Mouse (Mus musculus): ENCODE measurements around the gene Med26.

Gene Med26

DNA sequence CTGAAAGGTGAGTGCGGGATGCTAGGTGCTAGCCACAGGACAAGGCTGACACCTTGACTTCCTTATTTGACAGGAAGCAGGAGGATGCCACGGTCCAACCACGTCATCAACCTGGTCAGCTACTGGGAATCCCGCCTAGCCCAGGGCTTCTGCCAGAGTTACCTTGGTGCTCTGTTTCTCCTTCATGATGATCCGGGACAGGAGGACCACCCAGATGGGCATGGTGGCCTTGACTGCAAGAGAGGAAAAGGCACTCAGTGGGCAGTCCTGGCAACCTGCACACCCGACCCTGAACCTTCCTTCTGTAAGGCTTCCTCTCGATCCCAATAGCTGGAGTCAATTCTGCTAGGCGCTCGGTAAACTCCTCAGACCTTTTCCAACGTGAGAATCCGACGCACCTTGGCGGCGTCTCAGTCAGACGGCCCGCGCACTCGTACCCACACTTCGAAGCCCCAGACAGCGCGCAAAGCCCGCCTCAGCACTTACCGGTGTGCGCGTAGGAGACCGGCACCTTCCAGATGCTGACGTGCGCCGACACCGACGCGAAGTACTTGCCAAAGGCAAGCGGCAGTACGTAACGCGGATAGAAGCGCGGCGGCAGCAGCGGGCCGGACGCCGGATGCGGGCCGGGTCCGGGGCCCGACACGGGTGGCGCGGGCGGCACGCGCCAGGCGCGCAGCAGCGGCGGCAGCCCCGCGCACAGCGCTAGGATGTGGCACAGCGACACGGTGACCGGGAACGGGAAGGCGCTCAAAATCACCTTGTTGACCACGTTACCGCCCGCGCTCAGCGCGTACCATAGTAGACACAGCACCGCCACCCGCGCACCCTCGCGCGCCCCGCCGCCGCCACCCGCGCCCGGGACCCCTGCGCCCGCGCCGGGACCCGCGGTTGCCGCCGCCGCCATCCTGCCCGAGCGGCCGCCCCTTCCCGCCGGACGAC lies 56.1 kb downstream of the Med26 start, which contains the start of gene Slc35e1:
TSS of gene Slc35e1 (minus strand) at position 935 of the 942 bp plus-strand sequence.
- DNase-seq (ENCODE audit: low read depth), result peak; percentile 44

DNA sequence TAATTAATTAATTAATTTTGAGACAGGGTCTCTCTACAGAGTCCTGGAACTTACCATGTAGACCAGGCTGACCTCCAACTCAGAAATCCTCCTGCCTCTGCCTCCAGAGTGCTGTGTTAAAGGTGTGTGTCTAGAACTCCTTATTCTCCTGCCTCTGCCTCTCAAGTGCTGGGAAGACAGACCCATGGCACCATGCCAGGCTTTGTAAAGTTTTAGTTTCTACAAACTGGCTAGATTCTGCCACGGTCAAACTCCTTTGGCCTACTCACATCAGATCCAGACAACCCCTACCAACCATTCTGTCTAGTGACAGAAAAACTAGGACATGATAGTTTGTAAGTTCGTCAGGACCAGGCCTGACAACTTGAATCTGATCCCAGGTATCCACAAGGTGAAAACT lies 57.1 kb downstream of the Med26 start:
- no peak for DNase-seq (ENCODE audit: low read depth)

DNA sequence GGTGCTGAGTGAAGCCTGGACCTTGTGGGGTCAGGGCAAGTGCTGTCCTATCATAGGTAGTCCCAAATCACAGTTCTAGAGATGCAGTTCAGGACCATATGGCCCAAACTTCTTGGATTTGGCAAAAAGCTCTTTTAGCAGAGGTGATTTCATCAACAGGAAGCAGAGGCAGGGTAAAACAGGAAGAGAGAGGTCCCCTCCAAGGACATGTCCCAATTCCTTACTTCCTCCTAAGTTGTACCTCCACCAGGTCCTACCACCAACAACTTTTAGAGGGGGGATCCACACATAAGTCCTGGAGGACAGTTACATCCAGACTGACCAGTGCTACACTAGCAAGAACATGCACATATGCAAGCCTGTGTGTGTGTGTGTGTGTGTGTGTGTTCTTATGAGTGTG lies 61.1 kb downstream of the Med26 start:
- DNase-seq (ENCODE audit: low read depth), result peak; percentile 48

DNA sequence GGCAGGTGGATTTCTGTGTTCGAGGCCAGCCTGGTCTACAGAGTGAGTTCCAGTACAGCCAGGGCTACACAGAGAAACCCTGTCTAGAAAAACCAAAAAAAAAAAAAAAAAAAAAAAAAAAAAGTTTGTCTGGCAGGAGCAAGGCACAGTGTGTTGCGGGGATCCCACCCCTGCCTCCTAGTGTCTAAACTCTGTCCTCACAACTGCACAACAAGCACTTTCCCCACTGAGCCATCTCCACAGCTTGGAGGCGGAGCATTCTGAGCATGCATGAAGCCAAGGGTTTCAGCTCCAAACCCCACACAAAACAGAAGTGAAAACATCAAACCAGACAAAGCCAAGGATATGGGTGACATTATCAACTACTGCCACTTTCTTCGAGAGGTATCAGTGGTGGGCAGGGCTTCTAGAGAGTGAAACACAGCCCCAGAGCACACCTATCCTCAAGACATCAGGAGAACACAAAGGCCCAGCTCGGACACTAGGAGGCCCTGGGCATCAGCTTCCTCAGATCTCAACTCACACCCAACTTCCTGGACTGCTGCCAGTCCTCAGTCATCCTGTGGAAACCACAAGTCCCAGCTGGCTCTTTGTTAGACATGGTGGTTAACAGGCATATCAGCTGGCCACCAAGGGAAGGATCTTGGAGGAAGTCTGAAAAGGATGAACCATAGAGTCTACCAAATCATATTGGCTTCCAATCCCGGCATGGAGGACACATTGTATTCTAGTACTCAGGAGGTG lies 62.4 kb downstream of the Med26 start:
- DNase-seq (ENCODE audit: low read depth), result peak; percentile 95

DNA sequence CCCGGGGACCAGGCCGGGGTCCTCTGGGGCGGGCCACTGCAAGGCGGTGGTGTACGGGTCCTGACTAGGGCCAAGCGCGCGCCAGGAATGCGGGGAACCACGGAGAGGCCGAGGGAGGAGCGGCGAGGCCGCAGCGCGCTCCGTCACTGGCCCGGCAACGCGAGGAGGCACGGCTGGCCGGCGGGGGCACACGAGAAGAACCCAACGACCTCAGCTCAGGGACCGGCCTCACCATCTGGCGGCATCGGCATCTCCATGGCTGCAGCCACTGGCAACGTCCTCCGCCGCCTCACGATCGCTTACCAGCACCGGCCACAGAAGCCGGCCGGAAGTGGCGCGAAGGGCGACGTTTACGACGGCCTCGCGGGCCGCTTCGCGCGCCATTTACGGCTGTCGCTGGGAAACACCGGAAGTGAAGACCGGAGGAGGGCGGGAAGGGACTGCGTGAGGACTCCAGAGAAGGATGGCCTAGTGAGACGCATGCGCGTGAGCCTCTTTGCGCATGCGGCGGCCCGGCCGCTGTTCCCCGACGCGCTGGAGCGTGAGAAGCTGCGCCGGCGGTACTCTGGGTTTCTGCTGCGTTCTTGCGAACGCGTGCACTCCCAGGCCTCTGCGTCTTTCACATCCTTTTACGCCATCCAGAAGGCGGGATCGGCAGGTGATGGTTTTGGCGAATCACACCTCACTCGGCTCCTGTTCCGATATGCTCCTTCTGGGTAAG lies 73.1 kb downstream of the Med26 start, which contains the start of gene Cherp:
TSS of gene Cherp (minus strand) at position 401 of the 721 bp plus-strand sequence.
- peak; percentile 99 for DNase-seq (ENCODE audit: low read depth)

DNA sequence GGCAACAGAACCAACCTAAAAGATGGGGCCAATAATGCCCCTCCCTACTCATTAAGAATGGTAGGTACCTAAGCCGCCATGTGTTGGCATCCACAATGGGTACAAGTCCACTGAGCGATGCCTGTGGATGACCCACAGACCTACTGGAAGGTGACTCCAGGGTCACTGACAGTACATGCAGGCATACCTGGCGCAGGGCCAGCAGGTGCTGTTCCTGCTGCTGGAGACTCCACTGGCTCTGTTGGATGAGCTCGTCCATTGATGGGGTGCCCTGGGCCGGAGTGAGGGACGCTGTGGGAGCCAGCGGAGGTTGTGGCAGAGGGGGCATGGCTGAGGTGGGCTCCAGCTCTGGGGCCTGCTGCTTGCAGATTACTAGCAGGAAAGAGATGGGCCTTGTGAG lies 77.4 kb downstream of the Med26 start:
- no peak for DNase-seq (ENCODE audit: low read depth)

DNA sequence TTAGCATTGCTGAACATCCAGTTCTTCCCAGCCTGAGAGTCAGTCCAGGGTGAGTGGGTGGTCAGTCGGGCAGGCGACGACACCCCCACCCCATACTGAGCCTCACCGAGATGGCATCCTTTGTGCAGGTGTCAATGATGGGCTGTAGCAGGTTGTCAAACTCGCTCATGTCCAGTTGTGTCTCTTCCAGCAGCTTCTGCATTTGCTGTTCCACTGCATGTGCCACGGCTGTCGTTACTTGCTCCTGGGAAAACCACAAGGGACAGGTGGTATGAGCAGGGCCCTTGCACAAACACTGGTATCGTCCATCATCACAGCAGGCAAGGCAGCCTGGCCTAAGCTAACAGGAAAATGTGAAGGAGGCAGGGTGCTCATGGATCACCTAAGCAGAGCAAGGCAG lies 78.1 kb downstream of the Med26 start:
- DNase-seq (ENCODE audit: low read depth), result no peak

DNA sequence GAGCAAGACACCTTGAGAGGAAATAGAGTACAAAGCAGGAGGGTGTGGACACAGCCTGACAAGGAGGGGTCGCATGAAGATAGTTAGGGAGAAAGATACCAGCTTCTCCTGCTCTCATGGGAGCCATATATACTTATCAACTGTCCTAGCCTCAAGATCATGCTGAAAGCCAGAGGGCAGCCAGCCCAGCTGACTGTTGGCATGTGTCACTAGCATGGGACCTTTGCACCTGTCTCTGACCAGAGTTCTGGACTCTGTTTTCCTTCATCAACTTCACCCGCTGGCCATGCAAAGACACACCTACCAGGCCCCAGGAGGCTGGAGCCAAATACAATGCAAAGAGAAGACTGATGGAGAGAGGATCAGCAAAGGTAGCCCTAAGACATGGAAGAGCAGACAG lies 78.8 kb downstream of the Med26 start:
- DNase-seq (ENCODE audit: low read depth), result no peak

DNA sequence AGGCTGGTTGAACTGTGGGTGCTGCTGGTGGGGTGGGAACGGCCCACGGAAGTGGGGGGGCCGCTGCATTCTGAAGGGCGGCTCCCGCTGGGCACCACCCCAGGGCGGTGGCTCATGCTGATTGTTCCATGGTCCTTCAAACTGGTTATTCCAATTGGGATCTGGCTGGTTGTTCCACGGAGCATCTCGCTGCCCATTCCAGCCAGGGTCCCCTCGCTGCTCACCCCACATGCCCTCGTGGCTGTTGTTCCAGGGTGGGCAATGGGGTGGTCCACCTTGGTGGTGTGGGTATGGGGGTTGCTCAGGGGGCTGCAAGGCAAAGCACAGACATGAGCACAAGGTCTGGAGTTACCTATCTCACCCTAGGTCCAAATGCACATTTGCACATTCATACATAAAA lies 83.9 kb downstream of the Med26 start:
- no peak for DNase-seq (ENCODE audit: low read depth)

DNA sequence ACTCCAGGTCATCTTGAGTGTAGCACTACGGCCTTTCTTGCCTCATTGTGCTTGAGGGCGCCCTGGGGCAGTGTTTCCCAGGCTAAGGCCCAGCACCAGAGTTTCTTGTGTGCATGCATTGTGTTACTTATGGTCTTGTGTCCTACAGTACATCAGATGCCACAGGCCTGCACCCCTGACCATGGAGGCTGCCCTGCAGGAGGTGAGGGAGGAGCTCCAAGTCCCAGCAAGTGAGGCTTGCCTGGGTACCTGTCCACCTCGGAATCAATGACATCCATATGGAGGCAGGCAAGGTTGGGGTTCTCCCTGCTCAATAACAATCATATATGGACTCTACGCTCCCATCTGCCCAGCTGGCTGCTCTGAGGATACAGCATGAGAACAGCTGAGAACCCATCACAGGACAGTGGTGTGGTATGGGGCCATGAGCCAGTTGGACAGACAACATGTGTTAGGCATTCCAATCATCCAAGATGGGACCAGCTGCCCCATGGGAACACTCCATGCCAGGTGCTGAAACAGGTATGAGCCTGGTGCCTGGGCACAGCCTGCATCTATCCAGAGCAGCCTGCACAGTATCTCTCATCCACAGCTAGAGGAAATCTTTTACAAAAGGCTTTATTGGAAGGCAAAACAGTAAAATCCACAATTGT lies 88.1 kb downstream of the Med26 start:
- DNase-seq (ENCODE audit: low read depth), result no peak

DNA sequence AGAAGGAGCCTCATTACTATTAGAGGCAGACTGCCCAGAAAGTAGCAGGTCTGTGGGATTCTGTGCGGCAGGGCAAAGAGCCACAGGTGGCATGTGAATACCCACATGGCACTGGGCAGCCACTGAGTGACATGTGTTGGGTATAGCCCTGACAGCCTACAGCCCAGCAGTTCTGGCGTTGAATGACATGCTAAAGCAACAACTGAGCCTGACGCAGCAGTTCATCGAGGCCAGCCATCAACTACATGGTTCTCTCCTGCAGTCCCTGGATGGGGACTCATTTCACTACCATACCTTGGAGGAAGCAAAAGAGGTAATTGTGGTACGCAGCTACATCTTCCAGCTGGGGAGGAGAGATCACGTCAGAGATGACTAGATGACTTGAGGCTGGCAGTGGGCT lies 89.6 kb downstream of the Med26 start:
- no peak for DNase-seq (ENCODE audit: low read depth)

DNA sequence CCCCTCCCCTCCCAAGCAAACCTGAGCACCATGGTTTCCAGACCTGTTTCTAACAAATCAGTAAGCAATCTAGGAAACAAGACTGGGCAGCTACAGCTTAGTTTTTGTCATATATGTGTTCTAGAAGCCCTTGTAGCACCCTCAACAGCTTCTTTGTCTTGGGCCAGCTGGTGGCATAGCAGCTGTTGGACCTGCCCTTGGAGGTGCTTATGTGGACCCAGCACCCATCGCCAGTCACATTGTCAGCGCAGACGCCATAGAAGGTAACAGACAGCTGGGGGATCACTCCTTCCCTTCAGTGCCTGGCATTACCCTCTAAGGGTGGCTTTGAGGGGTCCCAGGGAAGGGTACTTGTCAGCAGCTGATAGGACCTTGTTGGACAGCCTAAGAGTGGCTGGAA lies 90.3 kb downstream of the Med26 start:
- DNase-seq (ENCODE audit: low read depth), result no peak

DNA sequence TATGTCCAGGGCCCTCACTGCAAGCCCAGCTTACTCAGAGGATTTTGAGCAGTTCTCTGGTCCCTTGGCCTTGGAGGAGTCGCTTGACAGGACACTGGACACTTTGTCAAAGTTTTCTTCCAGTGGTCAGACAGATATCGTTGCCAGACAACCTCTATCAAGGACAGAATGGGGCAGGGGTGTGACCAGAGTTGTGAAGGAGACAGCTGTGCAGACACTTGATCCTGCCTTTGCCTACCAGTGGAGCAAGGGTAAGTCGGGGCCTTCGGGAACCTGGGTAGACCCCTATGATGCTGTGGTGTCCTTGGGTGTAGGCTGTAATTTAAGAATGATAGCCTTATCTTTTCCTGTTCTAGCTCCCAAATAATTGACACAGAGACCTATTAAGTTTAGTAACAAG lies 92.8 kb downstream of the Med26 start:
- DNase-seq (ENCODE audit: low read depth), result no peak

DNA sequence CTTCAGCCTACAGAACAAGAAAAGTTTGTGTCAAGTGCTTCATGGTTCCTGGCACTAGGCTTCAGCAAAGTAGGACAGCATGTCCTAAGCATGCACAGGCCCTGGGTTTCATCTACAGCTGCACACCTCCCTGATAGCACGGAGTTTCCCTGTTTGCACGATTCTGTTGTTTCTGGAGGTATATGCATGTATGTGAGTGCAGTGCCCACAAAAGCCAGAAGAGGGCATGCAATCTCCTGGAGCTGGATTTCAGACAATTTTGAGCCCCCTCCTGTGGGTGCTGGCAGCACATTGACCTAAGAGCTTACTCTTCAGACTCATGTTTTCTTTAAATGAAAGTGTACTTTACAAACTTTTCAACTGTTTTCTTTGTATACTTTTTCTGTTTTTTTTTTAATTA lies 94.2 kb downstream of the Med26 start:
- no peak for DNase-seq (ENCODE audit: low read depth)

DNA sequence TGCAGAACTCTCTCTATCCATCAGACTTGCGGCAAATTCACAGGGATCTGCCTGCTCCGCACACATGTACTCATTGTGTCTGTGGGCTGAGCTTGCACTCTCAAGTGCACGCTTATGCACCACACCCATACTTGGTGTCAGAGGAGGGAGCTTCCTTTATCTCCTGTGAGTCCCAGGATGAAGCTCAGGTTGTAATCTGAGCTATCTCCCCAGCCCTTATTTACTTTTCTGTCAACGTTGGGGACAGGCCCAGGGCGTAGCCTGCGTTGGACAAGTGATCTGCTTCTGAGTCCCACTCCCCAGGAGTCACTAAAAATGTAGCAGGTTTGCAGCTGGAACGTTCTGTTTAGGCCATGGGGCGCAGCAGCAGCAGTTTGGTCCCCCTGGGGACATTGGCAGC lies 96.6 kb downstream of the Med26 start:
- DNase-seq (ENCODE audit: low read depth), result no peak

DNA sequence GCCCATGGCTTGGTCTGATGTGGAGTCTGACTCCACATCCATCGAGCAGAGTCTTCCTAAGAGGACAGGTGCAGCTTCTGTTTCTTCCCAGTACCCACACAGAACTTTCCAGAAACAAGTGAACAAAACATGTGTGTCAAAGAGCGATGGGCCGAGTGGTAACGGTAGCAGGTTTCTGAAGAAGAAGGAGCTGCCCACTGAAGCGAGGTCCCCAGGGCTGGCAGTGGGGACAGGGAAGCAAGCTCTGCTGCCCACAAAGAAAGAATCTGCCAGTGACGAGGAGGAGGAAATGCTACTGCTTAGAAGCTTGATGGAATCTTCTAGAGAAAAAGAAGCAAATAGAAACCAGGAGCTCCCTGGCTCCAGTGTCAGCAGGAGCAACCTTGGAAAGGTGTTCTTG lies 103.0 kb downstream of the Med26 start:
- DNase-seq (ENCODE audit: low read depth), result no peak
